Mouse (Mus musculus): ENCODE data around the gene Pacs2.

DNA sequence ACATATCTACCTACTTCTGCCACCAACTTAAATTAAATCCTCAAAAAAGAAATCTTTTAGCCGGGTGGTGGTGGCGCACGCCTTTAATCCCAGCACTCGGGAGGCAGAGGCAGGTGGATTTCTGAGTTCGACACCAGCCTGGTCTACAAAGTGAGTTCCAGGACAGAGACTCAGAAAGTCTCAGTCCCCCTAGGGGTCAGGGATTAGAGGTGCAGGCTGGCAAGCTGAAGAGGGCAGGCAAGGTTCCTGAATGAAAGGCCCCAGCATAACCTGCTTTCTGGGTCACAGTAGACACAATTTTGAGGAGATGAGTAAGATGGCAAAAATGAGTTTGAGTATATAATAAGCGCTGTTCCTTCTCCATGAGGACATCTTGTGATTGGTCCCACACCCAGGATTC is 29.0 kb upstream of the Pacs2 start:
- no peak for TF ChIP-seq GATA1 (IDR thresholded peaks at IDR 0.05; ENCODE audit: borderline replicate concordance, low read length)
- no peak for TF ChIP-seq FLI1 (IDR thresholded peaks at IDR 0.05; ENCODE audit: low read length)
